Mouse (Mus musculus) ES-E14 (cell line): ENCODE measurements at regions not wholly inside any gene's neighbourhood (a gene's known extent, or its start where the extent isn't known, plus 50 kb on each side); places are given as distances from the start of the nearest gene placed in this dataset.
"Not testable (repeated sequence)": the region's sequence is repeated elsewhere in the genome, so short reads cannot be mapped to it uniquely, and the experiment has no call there.

Experiments used
- DNase-seq: peaks from one replicate; pipeline ENCODE4 v3.0.0-alpha.2; 2013; ENCODE audit warnings: low read depth, low spot score
- H3K27ac ChIP-seq: 2 replicates; pipeline ENCODE4 v1.5.1; 2012; ENCODE audit warnings: low read depth, mild to moderate bottlenecking, low read length, moderate library complexity, mixed read lengths; ENCODE audit not compliant: poor library complexity, insufficient read depth, severe bottlenecking
- H3K36me3 ChIP-seq: 2 replicates; pipeline ENCODE4 v1.6.1; 2012; ENCODE audit warnings: mild to moderate bottlenecking, low read length, moderate library complexity, mixed read lengths; ENCODE audit not compliant: control insufficient read depth, poor library complexity, insufficient read depth, severe bottlenecking
- H3K4me1 ChIP-seq, 2 experiments: fragments of 150-350 bp in 1 of 2; sonication (generic) in 1 of 2; 2 replicates each; pipeline ENCODE4 v1.6.1; 2012; ENCODE audit warnings: low read length in 2 of 2, mild to moderate bottlenecking in 1 of 2, mixed read lengths in 1 of 2; ENCODE audit not compliant: control insufficient read depth in 2 of 2, insufficient read depth in 2 of 2, poor library complexity in 1 of 2
- H3K4me3 ChIP-seq, 2 experiments: fragments of 150-350 bp in 1 of 2; sonication (generic) in 1 of 2; 2 replicates each; pipeline ENCODE4 v1.5.1; 2012; ENCODE audit warnings: low read length in 2 of 2, low read depth in 1 of 2, mild to moderate bottlenecking in 1 of 2, mixed read lengths in 1 of 2; ENCODE audit not compliant: insufficient read depth in 1 of 2, poor library complexity in 1 of 2, severe bottlenecking in 1 of 2
- H3K9ac ChIP-seq: 2 replicates; pipeline ENCODE4 v1.6.1; 2012; ENCODE audit warnings: low read depth, mild to moderate bottlenecking, low read length, mixed read lengths; ENCODE audit not compliant: poor library complexity, insufficient read depth, severe bottlenecking
- H3K9me3 ChIP-seq: fragments of 150-350 bp; sonication (generic); 2 replicates; pipeline ENCODE4 v1.6.1; 2012; ENCODE audit warnings: low read depth, mild to moderate bottlenecking, low read length; ENCODE audit not compliant: control insufficient read depth, insufficient read depth
- CHD2 ChIP-seq: IDR thresholded peaks from 2 replicates; pipeline ENCODE4 v1.6.1; 2014; ENCODE audit warnings: mild to moderate bottlenecking, low read depth, low read length, inconsistent platforms
- HCFC1 ChIP-seq: IDR thresholded peaks from 2 replicates; pipeline ENCODE4 v1.6.1; 2012; ENCODE audit warnings: low read length, inconsistent platforms, borderline replicate concordance; ENCODE audit not compliant: insufficient read depth
- MAFK ChIP-seq: IDR thresholded peaks from 2 replicates; pipeline ENCODE4 v1.6.1; 2014; ENCODE audit warnings: mild to moderate bottlenecking, low read depth, low read length, inconsistent platforms; ENCODE audit not compliant: insufficient read depth
- ZC3H11A ChIP-seq: IDR thresholded peaks from 2 replicates; pipeline ENCODE4 v1.6.1; 2012; ENCODE audit warnings: low read depth, mild to moderate bottlenecking, inconsistent platforms, low read length, borderline replicate concordance
- ZNF384 ChIP-seq: IDR thresholded peaks from 2 replicates; pipeline ENCODE4 v1.6.1; 2012; ENCODE audit warnings: low read depth, low read length, inconsistent platforms
- in situ Hi-C, 2 experiments: fragments of 600-800 bp; cut with MboI; formaldehyde crosslinking; loops; one replicate each; pipeline ENCODE4 v1.15.1; 2025; ENCODE audit warnings: low sequenced_read_pairs in 2 of 2, inconsistent platforms in 1 of 2; ENCODE audit not compliant: unreplicated experiment in 2 of 2

- H3K9ac ChIP-seq = no peak overlapping the region
- no peak for DNase-seq
- no peaks in the 10 kb centered on the region for H3K4me1 ChIP-seq
- H3K36me3 ChIP-seq = no peaks in the 10 kb centered on the region
- in situ Hi-C loops = no loop called here
- no peak overlapping the region for H3K4me3 ChIP-seq
- TF ChIP-seq HCFC1 (no peak), ZC3H11A (no peak), ZNF384 (no peak), MAFK (no peak), CHD2 (no peak)
- H3K9me3 ChIP-seq = peaks cover 4% of the 10 kb centered on the region
- no peak overlapping the region for H3K27ac ChIP-seq
These were observed 631.6 kb downstream of the Rpia start for GRCm38 (mm10) chr6:70160442-70160841.

- H3K9ac ChIP-seq, H3K9me3 ChIP-seq, H3K36me3 ChIP-seq, DNase-seq, H3K4me3 ChIP-seq, in situ Hi-C loops, H3K4me1 ChIP-seq, H3K27ac ChIP-seq: not testable (repeated sequence)
These were observed 636.3 kb downstream of the Rpia start for GRCm38 (mm10) chr6:70155771-70156170.

DNA sequence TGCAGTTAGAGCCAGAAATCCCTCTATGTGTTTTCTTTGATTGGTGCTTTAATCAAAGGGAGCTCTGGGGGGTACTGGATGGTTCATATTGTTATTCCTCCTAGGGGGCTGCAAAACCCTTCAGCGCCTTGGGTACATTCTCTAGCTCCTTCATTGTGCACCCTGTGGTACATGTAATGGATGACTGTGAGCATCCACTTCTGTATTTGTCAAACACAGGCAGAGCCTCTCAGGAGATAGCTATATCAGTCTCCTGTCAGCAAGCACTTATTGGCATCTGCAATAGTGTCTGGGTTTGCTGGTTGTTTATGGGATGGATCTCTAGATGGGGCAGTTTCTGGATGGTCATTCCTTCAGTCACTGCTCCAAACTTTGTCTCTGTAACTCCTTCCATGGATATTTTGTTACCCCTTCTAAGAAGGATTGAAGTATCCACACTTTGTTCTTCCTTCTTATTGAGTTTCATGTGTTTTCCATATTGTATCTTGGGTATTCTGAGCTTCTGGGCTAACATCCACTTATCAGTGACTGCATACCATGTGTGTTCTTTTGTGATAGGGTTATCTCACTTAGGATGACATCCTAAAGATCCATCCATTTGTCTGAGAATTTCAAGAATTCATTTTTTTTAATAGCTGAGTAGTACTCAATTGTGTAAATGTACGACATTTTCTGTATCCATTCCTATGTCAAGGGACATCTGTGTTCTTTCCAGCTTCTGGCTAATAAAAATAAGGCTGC, 640.8 kb downstream of the Rpia start:
- H3K36me3 ChIP-seq, H3K9ac ChIP-seq, H3K4me1 ChIP-seq, H3K4me3 ChIP-seq, DNase-seq, H3K9me3 ChIP-seq, in situ Hi-C loops, H3K27ac ChIP-seq: not testable (repeated sequence)

DNA sequence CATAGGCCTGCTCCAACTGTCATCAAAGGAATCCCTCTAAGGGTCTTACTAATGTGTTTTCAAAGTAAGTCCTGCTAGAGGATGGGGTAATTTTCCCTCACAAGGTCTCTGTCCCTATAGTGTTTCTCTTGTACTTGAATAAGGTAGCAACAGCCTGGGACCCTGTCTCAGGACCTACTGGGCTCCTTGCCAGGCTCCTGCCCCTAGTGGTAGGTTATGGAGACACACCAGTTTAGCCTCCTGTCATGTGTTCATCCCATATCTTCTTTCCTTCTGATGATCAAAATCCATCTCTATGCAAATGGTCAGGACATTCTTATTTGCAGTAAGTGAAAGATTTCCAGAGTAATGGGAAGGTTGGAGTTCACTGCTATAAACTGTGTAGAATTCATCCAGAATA, 645.0 kb downstream of the Rpia start:
- H3K4me3 ChIP-seq = no peak overlapping the region
- no peaks in the 10 kb centered on the region for H3K36me3 ChIP-seq
- H3K9me3 ChIP-seq = no peaks in the 10 kb centered on the region
- peak; percentile 41 for DNase-seq
- no peaks in the 10 kb centered on the region for H3K4me1 ChIP-seq
- TF ChIP-seq HCFC1 (no peak), ZNF384 (no peak), MAFK (no peak), CHD2 (no peak), ZC3H11A (no peak)
- no peak overlapping the region for H3K27ac ChIP-seq
- in situ Hi-C loops = no loop called here
- no peak overlapping the region for H3K9ac ChIP-seq

DNA sequence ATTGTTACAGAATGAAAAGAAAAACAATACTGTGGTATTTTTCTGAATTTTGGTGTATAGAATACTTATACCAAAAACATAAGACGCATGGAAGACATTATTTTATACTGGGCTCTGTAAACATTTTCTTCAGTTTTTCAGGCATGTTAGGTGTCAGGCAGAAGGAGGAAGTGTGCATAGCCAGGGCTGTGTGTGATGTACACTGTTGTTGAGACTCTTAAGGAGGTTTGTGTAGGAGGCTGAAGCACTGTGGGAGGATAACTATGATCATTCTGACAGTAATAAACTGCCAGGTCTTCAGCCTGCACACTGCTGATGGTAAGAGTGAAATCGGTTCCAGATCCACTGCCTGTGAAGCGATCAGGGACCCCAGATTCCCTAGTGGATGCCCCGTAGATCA, 648.7 kb downstream of the Rpia start:
- DNase-seq, H3K9ac ChIP-seq, in situ Hi-C loops, H3K9me3 ChIP-seq, H3K36me3 ChIP-seq, H3K4me1 ChIP-seq, H3K4me3 ChIP-seq, H3K27ac ChIP-seq: not testable (repeated sequence)
